In genomic region chr16:9899176-9899575, GRCm38 (mm10) we compare ENCODE assay signal across 17 mouse cellular contexts.
"Had no signal": no experiment of that assay in that cellular context is flagged by ENCODE, and none has a peak within 500 bp of the region (broad histone marks: within the 10 kb centered on the region; RNA-seq: fewer than 3 reads in every experiment).

No protein-coding gene starts in this region.

- H3K9ac ChIP-seq: liver, embryonic 15.5 days; liver, postnatal 0 days; lung, embryonic 15.5 days; midbrain, embryonic 13.5 days; midbrain, embryonic 15.5 days; neural tube, embryonic 12.5 days had no signal

- ATAC-seq: liver, postnatal 0 days; lung, postnatal 0 days; midbrain, embryonic 13.5 days; midbrain, embryonic 15.5 days had no signal

- H3K27me3 ChIP-seq: liver, embryonic 15.5 days; lung, embryonic 15.5 days; megakaryocyte, embryonic 14.5 days; midbrain, embryonic 13.5 days; midbrain, embryonic 15.5 days; neural tube, embryonic 12.5 days had no signal

- H3K27ac ChIP-seq: liver, embryonic 15.5 days; lung, embryonic 15.5 days; macrophage; midbrain, embryonic 13.5 days; midbrain, embryonic 15.5 days; neural tube, embryonic 12.5 days had no signal

- H3K4me3 ChIP-seq: liver, embryonic 15.5 days; lung, embryonic 15.5 days; megakaryocyte, embryonic 14.5 days; midbrain, embryonic 13.5 days; midbrain, embryonic 15.5 days; neural tube, embryonic 12.5 days had no signal

- H3K4me2 ChIP-seq: liver, embryonic 15.5 days; lung, embryonic 15.5 days; midbrain, embryonic 11.5 days; midbrain, embryonic 13.5 days; midbrain, embryonic 15.5 days; neural tube, embryonic 12.5 days had no signal

- DNase-seq: liver, postnatal 0 days; lung, adult 2 months; lung, postnatal 14 days; lung, postnatal 36 days; right cerebral cortex, postnatal 14 days; thymus, adult 18-20 months; thymus, postnatal 25 days; thymus, postnatal 4 days had no signal

- H3K36me3 ChIP-seq: liver, embryonic 15.5 days; lung, embryonic 15.5 days; midbrain, embryonic 13.5 days; midbrain, embryonic 15.5 days; neural tube, embryonic 12.5 days had no signal

- H3K9me3 ChIP-seq: liver, embryonic 15.5 days; lung, embryonic 15.5 days; midbrain, embryonic 13.5 days; midbrain, embryonic 15.5 days; neural tube, embryonic 12.5 days had no signal

- H3K4me1 ChIP-seq: liver, embryonic 15.5 days; lung, embryonic 15.5 days; megakaryocyte, embryonic 14.5 days; midbrain, embryonic 13.5 days; midbrain, embryonic 15.5 days; neural tube, embryonic 12.5 days had no signal
